Mouse (Mus musculus): ENCODE data around the gene Trmt10a.
A peak's percentile ranks its signal among the peaks of the same experiment; 100 is the strongest.

The Trmt10a gene

GRCm38 (mm10) chr3:138197556-138197955, 54.3 kb downstream of the Trmt10a start:
- no peak for DNase-seq (ENCODE audit: low read depth, low spot score)

- peak; percentile 88 for DNase-seq (ENCODE audit: low read depth, low spot score)
These were observed 54.9 kb downstream of the Trmt10a start for GRCm38 (mm10) chr3:138197973-138198721.

GRCm38 (mm10) chr3:138198722-138199068, 55.4 kb downstream of the Trmt10a start:
- no peak for DNase-seq (ENCODE audit: low read depth, low spot score)

- no peak for DNase-seq (ENCODE audit: low read depth, low spot score)
These were observed 65.6 kb downstream of the Trmt10a start for GRCm38 (mm10) chr3:138208821-138209220.

Measured in A20 (cell line).